Mouse (Mus musculus) central nervous system, embryonic 11.5 days (tissue): Measurements from ENCODE around the gene Vmn2r100. TPM values are rescaled to one million over a fixed set of nuclear protein-coding genes. Genes with fewer than 3 reads are reported as not detected.

Experiments
- polyA plus RNA-seq: library from polyadenylated mRNA; depleted of rRNA; stranded (reverse); fragments of >200 nt; gene quantifications from 2 replicates; pipeline ENCODE4 v1.2.3, GENCODE M21; 2012; rRNA removed

Gene Vmn2r100
- polyA plus RNA-seq, result not detected in 2 replicates

GRCm38 (mm10) chr17:19504432-19504831, at the start of gene Vmn2r100:
Vmn2r100 (plus strand) TSS chr17:19504732.

GRCm38 (mm10) chr17:19576927-19577326, 72.4 kb downstream of the Vmn2r100 start, which contains the start of gene Vmn2r101:
Vmn2r101 (plus strand) TSS chr17:19577227.

Other genes with a start within 250 kb of the Vmn2r100 start
- gene Vmn2r99, start 142.8 kb upstream of the Vmn2r100 start, polyA plus RNA-seq, result not detected in 2 replicates
- gene Vmn2r101, start 72.5 kb downstream of the Vmn2r100 start, polyA plus RNA-seq, result not detected in 2 replicates
- not detected in 2 replicates for gene Vmn2r102, start 155.6 kb downstream of the Vmn2r100 start, polyA plus RNA-seq